ENCODE assay signal across 7 mouse cellular contexts in the genomic region with DNA sequence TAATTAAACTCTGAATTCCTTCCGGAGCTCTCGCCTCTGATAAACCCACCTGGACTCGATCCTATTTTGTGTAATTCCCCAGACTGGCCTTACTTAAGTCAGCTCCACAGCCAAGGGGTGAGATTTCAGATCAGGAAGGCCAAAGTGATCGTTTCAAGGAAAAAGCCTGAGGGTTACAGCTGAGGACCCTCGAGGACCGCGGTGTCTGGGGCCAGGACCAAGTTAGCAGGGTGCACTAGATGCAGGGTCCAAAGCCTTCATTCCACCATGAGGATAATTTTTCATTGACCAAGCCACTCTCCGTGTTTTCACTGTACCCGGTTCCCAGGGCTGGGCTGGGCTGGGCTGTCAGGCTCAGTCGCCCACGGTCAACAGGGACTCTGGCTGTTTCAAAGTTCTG. TPM values are rescaled to one million over a fixed set of nuclear protein-coding genes. Genes with fewer than 3 reads are reported as not detected.
DNase-seq lines count a peak whose midpoint lies in the region; ATAC-seq lines count a peak whose summit lies in the region.

No protein-coding gene starts in this region.

- no peaks in the 10 kb centered on the region for H3K9me3 ChIP-seq in intestine, embryonic 15.5 days

- H3K4me2 ChIP-seq in intestine, embryonic 15.5 days (replicated peaks): peak overlapping the region; percentile 93

- peak; percentile 54 for DNase-seq in adrenal gland, adult 8-10 months
- DNase-seq in embryo, embryonic 11.5 days (ENCODE audit: low read depth, low spot score): peak; percentile 56
- DNase-seq in gastrocnemius, postnatal 4 days (ENCODE audit: low spot score in 2 of 2): peak; percentile 48 to 72
- peak; percentile 81 to 91 for DNase-seq in left cerebral cortex, postnatal 25 days (ENCODE audit: low spot score in 2 of 2)
- DNase-seq in right cerebral cortex, postnatal 36 days (ENCODE audit: low spot score in 2 of 2): peak; percentile 72 to 73

- intact Hi-C loops in left cerebral cortex, postnatal 25 days (cut with DNase I): loop anchor here (5.0 kb wide), 4 partner anchors 101 to 656 kb away; no protein-coding TSS in a partner anchor

- H3K4me1 ChIP-seq in intestine, embryonic 15.5 days (replicated peaks): peaks cover 16% of the 10 kb centered on the region

- WGBS in intestine, embryonic 15.5 days: under 1% methylated on average over 11 of the region's 11 CpGs

- H3K27me3 ChIP-seq in intestine, embryonic 15.5 days (replicated peaks): no peaks in the 10 kb centered on the region

- H3K9ac ChIP-seq in intestine, embryonic 15.5 days: peak overlapping the region; percentile 96; the same call in 1 of the 2 replicates

- no peaks in the 10 kb centered on the region for H3K36me3 ChIP-seq in intestine, embryonic 15.5 days

- ATAC-seq in intestine, embryonic 15.5 days: peak; percentile 58
- ATAC-seq in megakaryocyte-erythroid progenitor cell, adult 5-6 weeks (replicated peaks; ENCODE audit: low FRiP score, low TSS enrichment, poor library complexity, severe bottlenecking): peak; percentile 60

- H3K4me3 ChIP-seq in intestine, embryonic 15.5 days (replicated peaks): peak overlapping the region; percentile 98

- peak overlapping the region; percentile 86; the same call in 1 of the 2 replicates for H3K27ac ChIP-seq in intestine, embryonic 15.5 days

RNA-seq across cellular contexts. Expression of a gene that starts 0.6 kb away (rescaled TPM):
- total RNA-seq in adrenal gland, adult 8-10 months (2022): 10 to 100 TPM; 16.9 to 32.3 (median 22.9) TPM
- total RNA-seq in gastrocnemius, postnatal 4 days (2021): 10 to 100 TPM; 22.5 to 24.5 TPM
- 21.0 and 23.7 TPM in 2 replicates for polyA plus RNA-seq in intestine, embryonic 15.5 days (2015; fragmentation: Nextera tagmentation; extraction: Ambion mirVana)
- total RNA-seq in left cerebral cortex, postnatal 25 days (2021): 10 to 100 TPM; 85.7 to 98.6 TPM
- total RNA-seq in megakaryocyte-erythroid progenitor cell, adult 5-6 weeks (2014; fragmentation: Nextera tagmentation): 1.4 and 4.0 TPM in 2 replicates
- 4.3 and 4.7 TPM in 2 replicates for total RNA-seq in megakaryocyte-erythroid progenitor cell, adult 5-6 weeks (2017)

Comparison
In these comparisons a context has a peak if more than half of its experiments do, and no peak if none do; other contexts are left out.
1. Peak in every context shown above with its lines: DNase-seq, ATAC-seq, H3K4me3 ChIP-seq and H3K27ac ChIP-seq.